Mouse (Mus musculus) C2C12 (cell line): ENCODE measurements around the gene Tent5c. TPM values are rescaled to one million over a fixed set of nuclear protein-coding genes. Genes with fewer than 3 reads are reported as not detected.

Experiments
- H3K27me3 ChIP-seq: one replicate; pipeline ENCODE4 v1.6.1; 2011; ENCODE audit not compliant: control insufficient read depth, insufficient read depth, insufficient read length
- H3K36me3 ChIP-seq: one replicate; pipeline ENCODE4 v1.6.1; 2011; ENCODE audit not compliant: control insufficient read depth, insufficient read depth
- H3K4me3 ChIP-seq: one replicate; pipeline ENCODE4 v1.5.1; 2011; ENCODE audit warnings: mild to moderate bottlenecking, control low read depth; ENCODE audit not compliant: poor library complexity, insufficient read depth, severe bottlenecking
- H3K79me2 ChIP-seq: one replicate; pipeline ENCODE4 v1.6.1; 2011; ENCODE audit not compliant: control insufficient read depth, insufficient read depth
- H3K79me3 ChIP-seq: one replicate; pipeline ENCODE4 v1.6.1; 2011; ENCODE audit warnings: low read depth, control low read depth
- H3ac ChIP-seq: one replicate; pipeline ENCODE3; 2011; ENCODE audit warnings: low read depth; ENCODE audit not compliant: control insufficient read depth, insufficient read length
- CEBPB ChIP-seq: IDR thresholded peaks from one replicate; pipeline ENCODE4 v1.6.1; 2011; ENCODE audit warnings: low read depth, mild to moderate bottlenecking, control low read depth, moderate library complexity
- CTCF ChIP-seq: IDR thresholded peaks from one replicate; pipeline ENCODE4 v1.5.1; 2011; ENCODE audit not compliant: control insufficient read depth, insufficient read depth, insufficient read length
- FOSL1 ChIP-seq: IDR thresholded peaks from one replicate; pipeline ENCODE4 v1.8.0; 2011; ENCODE audit warnings: mild to moderate bottlenecking, low read length; ENCODE audit not compliant: poor library complexity, insufficient read depth, severe bottlenecking
- MAX ChIP-seq: IDR thresholded peaks from one replicate; pipeline ENCODE4 v1.6.1; 2011; ENCODE audit warnings: mild to moderate bottlenecking, control low read depth
- MYOD1 ChIP-seq: IDR thresholded peaks from one replicate; pipeline ENCODE4 v1.6.1; 2011; ENCODE audit warnings: low read depth; ENCODE audit not compliant: control insufficient read depth, insufficient read length
- MYOG ChIP-seq: IDR thresholded peaks from one replicate; pipeline ENCODE4 v1.6.1; 2011; ENCODE audit not compliant: control insufficient read depth, insufficient read length; ENCODE audit errors: extremely low read depth
- USF1 ChIP-seq: IDR thresholded peaks from one replicate; pipeline ENCODE4 v1.6.1; 2011; ENCODE audit warnings: low read depth, mild to moderate bottlenecking, control low read depth, moderate library complexity
- polyA plus RNA-seq: library from polyadenylated mRNA; unstranded; fragments of >200 nt; fragmentation: generic; extraction: Trizol; gene quantifications from one replicate; pipeline ENCODE4 v1.2.1, GENCODE M21; 2012; ENCODE audit warnings: missing spikeins

Gene Tent5c
- polyA plus RNA-seq, 1 experiment = 0.21 TPM

DNA sequence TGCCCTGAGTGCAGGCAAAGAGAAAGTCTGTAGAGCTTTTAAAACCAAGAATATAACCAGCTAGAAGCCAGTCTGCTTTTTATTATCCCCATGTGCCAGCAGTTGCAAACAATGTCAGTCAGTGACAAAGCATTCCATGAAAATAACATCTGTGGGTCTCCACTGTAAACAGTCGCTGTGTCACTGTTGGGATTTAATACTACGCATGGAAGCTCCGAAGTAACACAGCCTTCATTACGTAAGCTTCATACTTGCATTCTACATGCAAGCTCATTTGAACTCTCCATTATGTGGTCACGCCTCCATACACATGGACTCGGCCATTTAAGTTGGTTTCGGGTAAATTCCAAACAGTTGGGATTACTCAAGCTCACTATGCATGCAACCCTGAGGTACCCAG is 77.2 kb downstream of the Tent5c start:
- H3K79me2 ChIP-seq = no peaks in the 10 kb centered on the region
- no peaks in the 10 kb centered on the region for H3K27me3 ChIP-seq
- H3K36me3 ChIP-seq = no peaks in the 10 kb centered on the region
- no peak overlapping the region for H3ac ChIP-seq
- TF ChIP-seq MYOG (no peak), FOSL1 (no peak), CEBPB (no peak), MYOD1 (no peak), MAX (no peak), CTCF (no peak), USF1 (no peak)
- H3K4me3 ChIP-seq = no peak overlapping the region
- H3K79me3 ChIP-seq = no peaks in the 10 kb centered on the region

DNA sequence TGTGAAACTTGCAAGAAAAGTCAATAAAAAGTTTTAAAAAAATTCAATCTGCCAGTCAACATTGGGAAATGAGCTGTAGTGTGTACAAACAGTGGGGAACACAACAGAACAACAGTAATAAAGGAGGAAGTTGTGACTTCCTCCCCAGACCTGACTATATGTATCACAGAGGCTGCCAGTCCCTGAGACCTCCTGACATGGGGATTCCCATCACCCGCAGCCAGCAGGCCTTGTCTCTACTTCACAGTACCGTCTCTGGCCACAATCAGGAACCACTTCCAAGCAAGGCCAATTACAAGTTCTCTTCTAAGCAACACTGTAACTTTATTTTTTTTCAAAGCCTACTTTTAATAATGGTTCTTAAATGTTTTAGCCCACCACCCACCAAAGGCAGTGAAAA is 79.8 kb downstream of the Tent5c start:
- no peaks in the 10 kb centered on the region for H3K79me2 ChIP-seq
- H3K79me3 ChIP-seq = no peaks in the 10 kb centered on the region
- no peak overlapping the region for H3K4me3 ChIP-seq
- H3K36me3 ChIP-seq = no peaks in the 10 kb centered on the region
- H3ac ChIP-seq = no peak overlapping the region
- no peaks in the 10 kb centered on the region for H3K27me3 ChIP-seq
- TF ChIP-seq CTCF = no peak
- no peak for TF ChIP-seq CEBPB
- TF ChIP-seq MYOD1 = no peak
- no peak for TF ChIP-seq USF1
- no peak for TF ChIP-seq MAX
- TF ChIP-seq MYOG = no peak
- no peak for TF ChIP-seq FOSL1

DNA sequence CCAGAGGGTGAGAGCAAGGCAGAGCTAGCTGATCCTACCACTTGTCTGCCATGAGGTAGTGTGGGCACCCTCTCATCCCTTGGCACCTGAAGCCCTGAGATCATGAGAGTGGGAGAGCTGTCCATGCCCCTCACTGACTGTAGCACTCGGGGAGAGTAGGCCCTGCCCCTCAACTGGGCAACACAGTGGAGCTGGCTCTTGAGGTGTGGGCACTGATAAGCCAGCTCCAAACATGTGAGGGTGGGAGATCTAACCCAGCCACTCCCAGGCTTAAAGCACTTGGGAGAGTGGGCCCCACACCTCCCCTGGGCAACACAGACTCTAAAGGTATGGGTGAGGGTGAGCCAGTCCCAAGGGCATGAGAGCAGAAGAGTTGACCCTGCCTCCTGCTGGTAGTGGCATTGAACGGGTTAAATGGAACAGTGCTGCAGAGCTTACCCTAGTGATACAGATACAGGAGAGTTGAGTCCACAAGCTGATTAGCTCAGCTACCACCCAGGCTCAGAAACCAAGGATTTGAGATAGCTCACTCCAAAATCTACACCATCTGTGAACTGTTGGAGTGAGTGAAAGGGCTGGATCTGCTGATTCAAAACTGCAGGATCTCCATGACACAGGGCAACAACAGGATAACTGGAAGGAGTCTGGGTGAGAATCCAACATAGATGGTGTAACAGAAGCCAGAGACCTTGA is 80.6 kb downstream of the Tent5c start:
- Histone ChIP-seq H3ac (no peak overlapping the region), H3K27me3 (no peaks in the 10 kb centered on the region), H3K79me2 (no peaks in the 10 kb centered on the region), H3K79me3 (no peaks in the 10 kb centered on the region), H3K4me3 (no peak overlapping the region), H3K36me3 (no peaks in the 10 kb centered on the region)
- TF ChIP-seq MAX = no peak
- no peak for TF ChIP-seq CEBPB
- TF ChIP-seq FOSL1 = no peak
- no peak for TF ChIP-seq MYOG
- TF ChIP-seq USF1 = no peak
- TF ChIP-seq MYOD1 = no peak
- TF ChIP-seq CTCF = no peak

DNA sequence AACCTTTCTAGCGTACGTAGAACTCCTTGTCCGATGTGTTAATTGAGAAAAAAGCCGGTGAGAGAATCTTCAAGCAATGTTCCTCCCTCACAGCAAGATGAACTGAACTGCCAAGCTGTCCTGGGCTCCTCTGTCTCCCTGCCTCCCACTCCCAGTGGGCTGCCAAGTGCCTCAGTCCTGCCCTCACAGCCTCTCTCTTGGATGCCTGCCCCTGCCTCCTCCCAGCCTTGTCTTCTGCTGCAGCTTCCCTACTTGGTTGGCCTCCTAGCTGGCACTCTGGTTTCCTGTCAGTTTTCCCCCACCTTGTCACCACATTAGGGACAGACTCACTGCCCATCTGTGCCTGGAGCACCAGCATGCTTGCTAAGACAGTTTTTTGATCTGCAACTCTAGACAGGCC is 86.5 kb downstream of the Tent5c start:
- Histone ChIP-seq H3K4me3 (no peak overlapping the region), H3ac (no peak overlapping the region)

More for the DNA sequence above, 86.5 kb downstream of the Tent5c start:
- Histone ChIP-seq H3K27me3 (peaks cover 3% of the 10 kb centered on the region), H3K79me2 (no peaks in the 10 kb centered on the region), H3K36me3 (no peaks in the 10 kb centered on the region), H3K79me3 (no peaks in the 10 kb centered on the region)
- TF ChIP-seq MYOG (no peak), MYOD1 (no peak), MAX (no peak), CEBPB (no peak), USF1 (no peak), FOSL1 (no peak), CTCF (no peak)

Other genes starting within 250 kb of the Tent5c start
- gene Man1a2, start 196.2 kb upstream of the Tent5c start, polyA plus RNA-seq = 7.1 TPM